Mouse (Mus musculus) B cell, adult 2 months (primary cell): ENCODE results near the gene Jpt1.
A peak's percentile ranks its signal among the peaks of the same experiment; 100 is the strongest.
"Not testable (repeated sequence)": the region's sequence is repeated elsewhere in the genome, so short reads cannot be mapped to it uniquely, and the experiment has no call there.

Experiments
- DNase-seq, 2 experiments: peaks; one replicate each; pipeline ENCODE4 v3.0.0; 2022

The Jpt1 gene

DNA sequence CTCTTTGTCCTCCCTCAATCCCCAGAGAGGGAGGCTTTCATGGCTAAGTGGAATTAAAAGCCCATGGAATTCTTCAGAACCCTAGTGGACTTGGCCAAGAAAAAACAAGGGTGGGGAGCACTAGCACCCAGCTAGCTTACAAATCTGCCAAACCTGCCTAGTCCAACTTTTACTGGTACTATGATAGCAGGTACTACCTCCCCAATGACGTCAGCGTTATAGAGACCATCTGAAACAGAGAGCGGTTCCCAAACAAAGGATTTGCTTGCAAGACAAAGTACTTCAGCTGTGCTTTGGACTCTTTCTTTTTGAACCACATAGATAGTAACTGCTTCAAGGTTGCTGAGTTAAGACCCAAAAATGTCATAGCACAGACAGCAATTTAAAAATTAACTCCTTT is 2.2 kb downstream of the Jpt1 start:
- no peak for DNase-seq

- no peak for DNase-seq
Measured at GRCm38 (mm10) chr11:115511121-115511520, 3.1 kb downstream of the Jpt1 start.

GRCm38 (mm10) chr11:115510507-115510888 is 3.7 kb downstream of the Jpt1 start:
- no peak for DNase-seq

DNA sequence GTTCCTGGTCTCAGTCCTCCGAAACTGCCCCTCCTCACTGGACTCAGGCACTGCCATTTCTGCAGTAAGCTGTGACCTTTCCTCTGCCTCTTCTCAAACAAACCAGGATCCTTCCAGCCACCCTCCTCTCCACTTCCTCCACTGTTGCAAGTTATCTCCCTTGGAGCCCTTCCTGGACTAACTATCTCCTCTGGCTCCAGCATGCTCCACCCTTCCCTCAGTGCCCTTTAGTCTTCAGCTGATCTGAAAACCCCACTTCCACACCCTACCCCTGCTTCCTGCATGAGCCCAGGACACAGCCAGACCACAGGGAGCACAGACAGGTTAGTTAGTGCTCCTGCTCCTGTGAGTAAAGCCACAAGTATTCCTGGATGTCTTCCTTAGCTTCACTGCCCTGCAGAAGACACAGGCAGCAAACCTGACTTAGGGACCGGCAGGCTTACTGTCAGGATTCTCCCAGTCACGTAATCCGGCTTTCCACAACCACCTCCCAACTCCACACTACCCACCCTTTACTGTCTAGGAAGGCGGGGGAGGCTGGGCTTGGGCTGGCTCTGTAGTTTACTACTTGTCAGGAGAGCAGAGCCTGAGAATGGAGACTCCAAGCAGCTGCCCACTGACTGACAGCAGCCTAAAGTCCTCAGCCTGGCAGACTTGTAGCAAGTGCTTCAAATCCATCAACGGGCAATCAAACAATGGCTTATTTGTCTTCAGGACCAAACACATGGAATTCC is 4.2 kb downstream of the Jpt1 start:
- no peak for DNase-seq

DNA sequence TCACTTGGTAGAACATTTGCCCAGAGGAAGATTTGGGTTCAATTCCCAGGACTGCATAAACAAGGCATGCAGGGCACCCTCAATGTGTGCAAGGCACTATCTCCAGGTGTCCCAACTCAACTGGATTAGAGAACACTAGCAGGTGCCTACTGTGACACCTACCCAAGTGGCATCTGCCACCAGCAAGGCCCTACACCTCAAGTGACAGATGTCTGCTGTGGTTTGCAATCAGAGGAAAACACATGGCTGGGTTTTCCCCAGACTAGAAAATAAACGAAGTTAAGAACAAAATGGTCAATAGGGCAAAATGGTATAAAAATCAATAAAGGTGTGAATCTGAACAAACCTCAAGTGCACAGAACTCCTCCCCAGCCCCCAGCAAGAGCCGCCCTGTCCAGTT is 6.1 kb downstream of the Jpt1 start:
- DNase-seq: no peak

DNA sequence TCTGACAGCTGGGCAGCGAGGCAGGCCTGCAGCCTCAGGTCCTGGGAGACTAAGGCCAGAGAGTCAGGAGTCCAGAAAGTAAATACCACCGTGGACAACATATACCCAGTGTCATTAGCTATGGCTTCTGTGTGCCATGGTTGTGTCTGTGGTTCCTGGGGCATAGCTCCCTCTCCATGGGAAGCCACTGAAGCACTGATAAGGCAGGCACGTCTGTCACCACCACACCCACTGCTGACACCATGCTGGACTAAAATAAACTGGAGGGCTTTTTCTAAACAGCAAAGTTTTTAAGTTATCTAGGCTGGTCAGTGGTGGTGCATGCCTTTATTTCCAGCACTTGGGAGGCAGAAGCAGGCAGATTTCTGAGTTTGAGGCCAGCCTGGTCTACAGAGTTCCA is 7.6 kb downstream of the Jpt1 start:
- no peak for DNase-seq

GRCm38 (mm10) chr11:115502636-115503035 is 11.6 kb downstream of the Jpt1 start:
- DNase-seq: no peak

DNA sequence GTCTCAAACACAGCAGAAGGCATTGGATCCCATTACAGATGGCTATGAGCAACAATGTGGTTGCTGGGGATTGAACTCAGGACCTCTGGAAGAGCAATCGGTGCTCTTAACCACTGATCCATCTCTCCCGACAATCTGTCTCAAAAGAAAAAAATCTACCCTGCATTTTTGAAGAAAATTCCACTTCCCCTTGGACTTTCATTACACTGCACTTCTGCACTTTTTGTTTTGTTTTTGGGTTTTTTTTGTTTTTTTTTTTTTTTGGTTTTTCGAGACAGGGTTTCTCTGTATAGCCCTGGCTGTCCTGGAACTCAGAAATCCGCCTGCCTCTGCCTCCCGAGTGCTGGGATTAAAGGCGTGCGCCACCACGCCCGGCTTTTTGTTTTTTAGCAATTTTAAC is 17.6 kb downstream of the Jpt1 start:
- DNase-seq: not testable (repeated sequence)

DNA sequence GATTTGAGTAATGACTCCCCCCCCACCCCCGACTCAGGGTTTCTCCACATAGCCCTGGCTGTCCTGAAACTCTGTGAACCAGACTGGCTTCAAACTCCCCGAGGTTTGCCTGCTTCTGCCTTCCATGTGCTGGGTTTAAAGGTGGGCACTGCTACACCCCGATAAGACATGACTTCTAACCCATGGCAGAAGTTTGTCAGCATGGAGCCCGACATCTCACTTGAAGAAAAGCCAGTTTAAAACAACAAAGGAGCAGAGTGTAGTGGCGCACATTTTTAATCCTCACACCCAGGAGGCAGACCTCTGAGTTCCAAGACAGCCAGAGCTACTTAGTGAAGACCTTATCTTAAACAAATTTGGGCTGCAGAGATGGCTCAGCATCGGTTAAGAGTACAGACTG is 21.8 kb downstream of the Jpt1 start:
- DNase-seq: no peak

DNA sequence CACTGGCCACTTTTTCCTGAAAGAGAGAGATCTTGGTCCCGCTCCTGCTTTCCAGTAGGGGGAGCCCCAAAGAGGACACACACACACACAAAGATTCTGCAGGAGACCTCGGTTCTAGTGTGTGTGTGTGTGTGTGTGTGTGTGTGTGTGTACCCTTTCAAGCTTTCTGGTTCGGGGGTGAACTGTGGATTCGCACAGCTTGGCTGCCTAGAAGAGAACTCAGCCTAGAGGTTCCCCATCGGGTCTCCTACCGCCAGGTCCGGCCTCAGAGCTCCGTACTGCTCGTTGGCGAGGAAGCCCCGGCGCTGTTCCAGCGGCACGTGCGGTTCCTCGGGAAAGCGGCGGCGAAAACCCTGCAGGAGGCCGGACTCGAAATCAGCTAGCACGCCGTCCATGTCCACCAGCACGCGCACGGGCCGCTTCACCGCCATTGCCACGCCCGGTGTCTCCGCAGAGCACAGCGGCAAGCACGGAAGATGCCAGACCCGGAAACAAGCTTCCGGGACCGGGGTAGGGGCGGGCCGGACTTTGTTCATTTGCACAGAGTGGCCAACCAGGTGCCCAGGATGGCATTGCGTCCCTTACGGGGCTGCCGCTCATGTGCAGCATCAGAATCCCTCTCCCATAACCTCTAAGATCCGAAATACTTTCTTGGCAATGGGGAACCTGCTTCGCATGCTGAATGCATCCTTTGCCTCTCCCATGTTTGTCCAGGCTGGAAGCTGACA is 22.7 kb downstream of the Jpt1 start, which contains the start of gene Nt5c:
Nt5c (minus strand) TSS at position 507 of the 728 bp plus-strand sequence.
- DNase-seq: peak; percentile 85 to 86

DNA sequence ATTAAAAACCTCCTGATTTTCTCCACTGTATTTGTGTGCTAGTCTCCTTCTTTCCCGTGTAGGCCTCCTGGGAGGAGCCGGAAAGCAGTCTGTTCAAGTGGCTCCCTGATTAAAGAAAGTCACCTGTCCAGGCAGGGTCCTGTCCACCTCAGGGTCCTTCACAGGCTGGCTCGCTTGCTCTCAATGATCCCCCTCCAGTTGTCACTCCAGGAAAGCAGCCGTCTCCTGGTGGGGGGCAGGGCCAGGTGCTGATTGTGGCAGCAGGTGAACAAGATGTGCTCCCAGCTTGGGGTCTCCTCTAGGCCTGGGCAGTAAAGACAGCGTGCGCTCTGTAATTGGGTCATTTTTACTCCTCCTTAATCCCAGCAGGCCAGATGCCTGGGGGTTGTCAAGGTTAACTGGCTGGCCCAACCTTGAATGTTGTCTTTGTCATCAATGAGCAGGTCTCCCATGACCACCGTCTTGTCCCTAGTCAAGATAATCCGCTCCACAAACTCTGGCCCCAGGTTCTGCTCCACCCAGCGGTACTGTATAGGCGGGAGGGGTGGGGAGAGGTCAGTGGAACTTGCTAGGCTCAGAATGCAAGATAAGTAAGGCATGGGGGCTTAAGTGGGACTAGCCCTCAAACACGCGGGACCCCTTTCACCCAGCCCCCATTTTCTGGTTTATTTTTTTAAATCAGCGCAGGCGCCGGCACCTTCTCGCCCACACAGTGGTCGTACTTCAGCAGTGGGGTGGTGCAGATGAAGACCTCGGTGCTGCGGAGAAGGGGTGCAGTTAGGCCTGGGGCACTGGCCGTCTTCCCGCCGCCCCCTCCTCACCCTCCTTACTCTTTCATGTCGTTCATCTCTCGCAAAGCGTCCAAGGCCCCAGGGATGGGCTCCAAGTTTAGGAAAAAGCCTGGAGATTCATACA is 23.5 kb downstream of the Jpt1 start:
- no peak for DNase-seq

- DNase-seq: no peak
Measured at GRCm38 (mm10) chr11:115488551-115489104, 25.6 kb downstream of the Jpt1 start.

DNA sequence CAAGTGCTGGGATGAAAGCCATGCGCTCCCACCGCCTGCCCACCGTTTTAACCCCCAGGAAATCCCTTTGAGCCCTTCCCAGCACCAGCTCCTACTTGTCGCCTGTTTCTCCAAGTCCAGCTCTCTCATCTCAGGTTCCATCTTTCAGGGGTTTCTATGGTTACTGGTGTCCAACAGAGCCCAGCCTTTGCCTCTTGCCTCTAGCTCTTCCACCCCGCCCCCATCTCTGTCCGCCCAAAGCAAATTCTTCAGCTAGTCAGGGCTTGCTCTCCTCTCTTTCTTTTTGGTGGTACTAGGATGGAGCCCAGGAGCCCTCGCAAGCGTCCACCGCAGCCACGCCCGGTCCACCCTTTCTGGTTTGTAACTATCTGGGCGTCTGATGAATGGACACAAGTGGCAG is 29.0 kb downstream of the Jpt1 start:
- no peak for DNase-seq

GRCm38 (mm10) chr11:115483726-115484125 is 30.5 kb downstream of the Jpt1 start:
- DNase-seq: peak; percentile 90 to 91

- DNase-seq: no peak
Measured at GRCm38 (mm10) chr11:115483278-115483677, 30.9 kb downstream of the Jpt1 start.

- DNase-seq: no peak
Measured at GRCm38 (mm10) chr11:115481553-115482259, 32.5 kb downstream of the Jpt1 start.

DNA sequence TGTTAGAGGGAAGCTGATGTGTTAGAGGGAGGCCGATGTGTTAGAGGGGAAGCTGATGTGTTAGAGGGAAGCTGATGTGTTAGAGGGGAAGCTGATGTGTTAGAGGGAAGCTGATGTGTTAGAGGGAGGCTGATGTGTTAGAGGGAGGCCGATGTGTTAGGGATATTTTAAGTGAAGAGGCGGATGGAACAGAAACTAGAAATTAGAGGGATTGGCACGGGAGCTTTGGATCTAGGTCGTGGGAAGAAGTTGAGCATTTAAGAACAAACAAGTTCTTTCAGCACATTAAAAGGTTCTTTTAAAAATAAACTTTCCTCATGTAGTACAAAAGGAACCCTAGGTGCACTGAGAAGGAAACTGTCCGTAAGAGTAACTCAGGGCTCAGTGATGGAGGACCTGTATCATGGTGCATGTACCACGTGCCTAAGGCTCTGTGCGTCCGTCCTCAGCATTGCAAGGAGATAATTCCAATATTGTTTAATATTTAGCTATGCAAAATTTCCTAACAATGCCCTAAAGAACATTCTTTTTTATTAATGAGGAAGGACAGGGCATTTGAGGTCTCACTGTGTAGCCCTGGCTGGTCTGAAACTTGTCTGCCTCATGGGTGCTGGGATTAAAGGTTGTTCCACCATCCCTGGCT is 35.8 kb downstream of the Jpt1 start:
- no peak for DNase-seq

DNA sequence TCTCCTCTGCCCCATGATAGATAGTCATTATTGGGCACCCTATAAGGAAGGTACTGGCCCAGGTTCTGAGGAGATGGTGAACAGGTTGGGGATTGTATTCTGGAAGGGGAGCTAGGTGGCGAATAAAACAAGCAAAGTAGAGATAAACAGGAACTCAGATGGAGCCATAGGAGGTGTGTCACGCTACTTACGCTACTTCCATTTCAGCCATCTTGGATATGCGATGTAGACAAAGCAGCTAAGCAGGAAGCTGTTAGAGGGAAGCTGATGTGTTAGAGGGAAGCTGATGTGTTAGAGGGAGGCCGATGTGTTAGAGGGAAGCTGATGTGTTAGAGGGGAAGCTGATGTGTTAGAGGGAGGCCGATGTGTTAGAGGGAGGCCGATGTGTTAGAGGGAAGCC is 36.8 kb downstream of the Jpt1 start:
- not testable (repeated sequence) for DNase-seq

DNA sequence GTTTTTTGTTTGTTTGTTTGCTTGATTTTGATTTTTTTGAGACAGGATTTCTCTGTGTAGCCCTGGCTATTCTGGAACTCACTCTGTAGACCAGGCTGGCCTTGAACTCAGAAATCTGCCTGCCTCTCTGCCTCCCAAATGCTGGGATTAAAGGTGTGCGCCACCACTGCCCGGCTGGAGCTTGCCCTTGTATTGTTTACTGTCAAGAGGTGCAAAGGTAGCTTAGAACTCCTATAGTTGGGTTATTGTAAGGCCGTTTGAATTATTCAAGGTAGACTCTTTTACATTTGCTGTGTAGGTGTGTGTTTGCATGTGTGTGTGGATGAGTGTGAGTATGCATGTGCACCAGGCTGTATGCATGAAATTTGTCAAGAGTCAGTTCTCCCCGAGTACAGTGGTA is 37.6 kb downstream of the Jpt1 start:
- not testable (repeated sequence) for DNase-seq

- DNase-seq: no peak
Measured at GRCm38 (mm10) chr11:115475758-115476237, 38.4 kb downstream of the Jpt1 start.

DNA sequence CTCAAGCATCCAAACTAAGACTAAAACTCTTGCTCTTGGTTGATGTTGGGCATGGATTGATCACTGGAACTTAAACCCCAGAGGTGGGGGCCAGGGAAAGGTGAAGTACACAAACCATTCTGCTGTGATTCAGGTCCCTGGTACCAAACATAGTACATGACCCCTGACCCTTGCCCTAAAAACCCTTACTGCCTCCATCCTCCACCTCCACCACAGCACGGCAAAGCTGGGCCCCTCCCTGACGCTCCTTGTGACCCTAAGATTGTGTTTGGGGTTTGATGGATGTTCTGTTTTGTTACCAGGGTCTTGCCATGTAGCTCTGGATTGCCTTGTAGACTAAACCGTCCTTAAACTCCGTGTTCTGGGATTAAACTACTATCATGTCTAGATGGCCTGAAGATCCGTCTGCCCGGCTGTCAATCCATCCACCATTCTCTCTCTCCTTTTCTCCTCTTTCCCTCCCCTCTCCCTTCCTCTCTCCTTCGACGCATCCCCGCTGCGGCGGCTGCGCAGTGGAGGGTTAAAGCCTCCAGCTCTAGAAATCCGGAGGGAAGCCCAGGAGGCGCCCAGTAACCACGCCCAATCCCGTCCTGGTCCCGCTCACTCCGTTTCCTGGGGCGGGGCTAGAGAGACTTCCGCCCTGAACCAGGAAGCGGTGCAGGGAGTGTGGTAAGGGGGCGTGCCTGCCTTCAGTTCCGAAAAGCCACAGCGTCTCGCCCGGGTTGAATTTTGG is 39.0 kb downstream of the Jpt1 start, which contains the start of gene Armc7:
Armc7 (plus strand) TSS at position 643 of the 733 bp plus-strand sequence.
- peak; percentile 91 for DNase-seq
